Mouse (Mus musculus): ENCODE results near the gene Foxa2.

GRCm38 (mm10) chr2:148082283-148082682 lies 35.5 kb upstream of the Foxa2 start:
- TF ChIP-seq CTCF (IDR thresholded peaks at IDR 0.05) (peak; percentile 83), EP300 (IDR thresholded peaks at IDR 0.05; ENCODE audit: insufficient read depth, low read depth, low read length) (no peak), POLR2A (IDR thresholded peaks at IDR 0.05; ENCODE audit: insufficient read depth, low read depth, low read length) (no peak)

Measured in heart, adult 2 months (tissue).